Mouse (Mus musculus) lung, postnatal 0 days (tissue): ENCODE measurements around the gene Agxt. TPM values are rescaled to one million over a fixed set of nuclear protein-coding genes. Genes with fewer than 3 reads are reported as not detected.

Experiments used
- ATAC-seq: fragments of 200-750 bp; cut with Nextera tagmentation; 2 replicates; pipeline ENCODE4 v1.8.0; 2017; ENCODE audit warnings: moderate library complexity
- DNase-seq: peaks from one replicate; pipeline ENCODE4 v3.0.0-alpha.2; 2016; ENCODE audit warnings: low spot score
- H3K27ac ChIP-seq: fragments of 300-500 bp; sonication (generic); 2 replicates; pipeline ENCODE4 v1.5.1; 2014; ENCODE audit warnings: antibody characterized with exemption, mild to moderate bottlenecking, low read length, mixed read lengths
- H3K27me3 ChIP-seq: fragments of 300-500 bp; sonication (generic); replicated peaks from 2 replicates; pipeline ENCODE4 v1.6.1; 2014; ENCODE audit warnings: low read length, mixed read lengths; ENCODE audit not compliant: insufficient read depth
- H3K36me3 ChIP-seq: fragments of 300-500 bp; sonication (generic); 2 replicates; pipeline ENCODE4 v1.6.1; 2014; ENCODE audit warnings: low read length, mixed read lengths; ENCODE audit not compliant: insufficient read depth
- H3K4me1 ChIP-seq: fragments of 300-500 bp; sonication (generic); 2 replicates; pipeline ENCODE4 v1.6.1; 2014; ENCODE audit warnings: antibody characterized with exemption, low read depth, low read length, mixed read lengths; ENCODE audit not compliant: insufficient read depth
- H3K4me2 ChIP-seq: fragments of 300-500 bp; sonication (generic); replicated peaks from 2 replicates; pipeline ENCODE4 v1.6.1; 2014; ENCODE audit warnings: low read depth, mild to moderate bottlenecking, low read length, moderate library complexity, mixed read lengths
- H3K4me3 ChIP-seq: fragments of 300-500 bp; sonication (generic); 2 replicates; pipeline ENCODE4 v1.5.1; 2014; ENCODE audit warnings: low read depth, low read length
- H3K9ac ChIP-seq: fragments of 300-500 bp; sonication (generic); replicated peaks from 2 replicates; pipeline ENCODE4 v1.6.1; 2014; ENCODE audit warnings: low read depth, mild to moderate bottlenecking
- H3K9me3 ChIP-seq: fragments of 300-500 bp; sonication (generic); 2 replicates; pipeline ENCODE4 v1.6.1; 2016; ENCODE audit warnings: low read length, mixed read lengths
- CTCF ChIP-seq: IDR thresholded peaks from 2 replicates; pipeline ENCODE4 v1.5.1; 2016; ENCODE audit warnings: antibody characterized with exemption, mild to moderate bottlenecking
- EP300 ChIP-seq: IDR thresholded peaks from 2 replicates; pipeline ENCODE4 v1.6.1; 2016; ENCODE audit warnings: antibody characterized with exemption, mild to moderate bottlenecking, control low read depth
- WGBS: fragments of 180-500 bp; shearing (Covaris S2); extraction: QIAGEN DNeasy Blood & Tissue Kit; methylation state at CpG from one replicate; pipeline ENCODE4 v1.1.7; 2014; 5-methylcytosine and 5-hydroxymethylcytosine counted together
- polyA plus RNA-seq: library from polyadenylated mRNA; unstranded; fragments of >200 nt; fragmentation: Nextera tagmentation; extraction: Ambion mirVana; gene quantifications from 2 replicates; pipeline ENCODE4 v1.2.1, GENCODE M21; 2015

Agxt gene
- polyA plus RNA-seq, result 0.08 and 0.10 TPM in 2 replicates

GRCm38 (mm10) chr1:93135036-93135526, at the start of gene Agxt:
Agxt (plus strand) TSS chr1:93135240.
- Histone ChIP-seq H3K4me2 (no peak within 1 kb of the TSS), H3K36me3 (no peaks in the 10 kb centered on the region), H3K27ac (no peak within 1 kb of the TSS), H3K9ac (no peak within 1 kb of the TSS), H3K4me1 (no peaks in the 10 kb centered on the region), H3K4me3 (no peak within 1 kb of the TSS), H3K9me3 (no peaks in the 10 kb centered on the region), H3K27me3 (no peaks in the 10 kb centered on the region)
- WGBS, result 76% methylated on average over 12 of the region's 12 CpGs
- no peak for DNase-seq
- no peak for TF ChIP-seq EP300
- TF ChIP-seq CTCF, result no peak
- no peak for ATAC-seq

GRCm38 (mm10) chr1:93092582-93092981, 42.5 kb upstream of the Agxt start:
- no peak overlapping the region for H3K9ac ChIP-seq
- H3K4me2 ChIP-seq, result no peak overlapping the region
- ATAC-seq (no peak), DNase-seq (no peak)
- H3K27ac ChIP-seq, result no peak overlapping the region
- TF ChIP-seq CTCF, result no peak
- no peak for TF ChIP-seq EP300
- no peaks in the 10 kb centered on the region for H3K9me3 ChIP-seq
- no peaks in the 10 kb centered on the region for H3K36me3 ChIP-seq
- no peak overlapping the region for H3K4me3 ChIP-seq
- WGBS, result 80% methylated on average over 3 of the region's 3 CpGs
- H3K27me3 ChIP-seq, result no peaks in the 10 kb centered on the region
- no peaks in the 10 kb centered on the region for H3K4me1 ChIP-seq

- no peak overlapping the region for H3K27ac ChIP-seq
- H3K4me3 ChIP-seq, result no peak overlapping the region
- WGBS, result 88% methylated on average over 5 of the region's 5 CpGs
- no peak overlapping the region for H3K4me2 ChIP-seq
- no peak for DNase-seq
- ATAC-seq, result no peak
- peaks cover 32% of the 10 kb centered on the region for H3K27me3 ChIP-seq
- no peak overlapping the region for H3K9ac ChIP-seq
- TF ChIP-seq CTCF (no peak), EP300 (no peak)
- H3K9me3 ChIP-seq, result no peaks in the 10 kb centered on the region
- H3K36me3 ChIP-seq, result no peaks in the 10 kb centered on the region
- H3K4me1 ChIP-seq, result 0 out of 2 replicates have a peak, but pooled peaks cover 8% of the 10 kb centered on the region
Observed at GRCm38 (mm10) chr1:93098956-93099355, 36.1 kb upstream of the Agxt start.

- Histone ChIP-seq H3K27me3 (peaks cover 32% of the 10 kb centered on the region), H3K4me3 (peak overlapping the region; percentile 37), H3K4me2 (peak overlapping the region; percentile 56), H3K4me1 (0 out of 2 replicates have a peak, but pooled peaks cover 8% of the 10 kb centered on the region), H3K36me3 (no peaks in the 10 kb centered on the region), H3K27ac (no peak overlapping the region), H3K9ac (no peak overlapping the region), H3K9me3 (no peaks in the 10 kb centered on the region)
- ATAC-seq (peak; percentile 10; the same call in 1 of the 2 replicates), DNase-seq (peak; percentile 16)
- TF ChIP-seq CTCF (no peak), EP300 (no peak)
- 1% methylated on average over 18 of the region's 18 CpGs for WGBS
Observed at GRCm38 (mm10) chr1:93100243-93100575, 34.8 kb upstream of the Agxt start.

GRCm38 (mm10) chr1:93100576-93101491, 34.2 kb upstream of the Agxt start:
- H3K27me3 ChIP-seq, result peaks cover 32% of the 10 kb centered on the region
- 0 out of 2 replicates have a peak, but pooled peaks cover 8% of the 10 kb centered on the region for H3K4me1 ChIP-seq
- no peaks in the 10 kb centered on the region for H3K36me3 ChIP-seq
- no peak overlapping the region for H3K27ac ChIP-seq
- H3K9ac ChIP-seq, result no peak overlapping the region
- peak overlapping the region; percentile 56 for H3K4me2 ChIP-seq
- H3K4me3 ChIP-seq, result peak overlapping the region; percentile 37
- H3K9me3 ChIP-seq, result no peaks in the 10 kb centered on the region
- WGBS, result 2% methylated on average over 46 of the region's 49 CpGs
- ATAC-seq (peak; percentile 39), DNase-seq (no peak)
- TF ChIP-seq CTCF (no peak), EP300 (no peak)

- H3K27me3 ChIP-seq, result peaks cover 32% of the 10 kb centered on the region
- ATAC-seq (peak; percentile 43), DNase-seq (no peak)
- H3K4me2 ChIP-seq, result peak within 1 kb of the TSS; percentile 56
- no peak within 1 kb of the TSS for H3K9ac ChIP-seq
- 1% methylated on average over 36 of the region's 39 CpGs for WGBS
- 0 out of 2 replicates have a peak, but pooled peaks cover 8% of the 10 kb centered on the region for H3K4me1 ChIP-seq
- H3K36me3 ChIP-seq, result no peaks in the 10 kb centered on the region
- no peaks in the 10 kb centered on the region for H3K9me3 ChIP-seq
- no peak within 1 kb of the TSS for H3K27ac ChIP-seq
- H3K4me3 ChIP-seq, result peak within 1 kb of the TSS; percentile 37
- TF ChIP-seq EP300 (no peak), CTCF (no peak)
Observed at GRCm38 (mm10) chr1:93101571-93102061, 33.4 kb upstream of the Agxt start, which contains the start of gene Kif1a. Kif1a (minus strand) TSS chr1:93101951.
